Mouse (Mus musculus) hindbrain, embryonic 12.5 days (tissue): Measurements from ENCODE around the gene Dolpp1. TPM values are rescaled to one million over a fixed set of nuclear protein-coding genes. Genes with fewer than 3 reads are reported as not detected.

ENCODE experiments used
- microRNA-seq: library from miRNA; unstranded; fragments of <30 nt; microRNA quantifications from one replicate; pipeline ENCODE4, GENCODE M21; 2017
- polyA plus RNA-seq: library from polyadenylated mRNA; unstranded; fragments of >200 nt; fragmentation: Nextera tagmentation; extraction: Ambion mirVana; gene quantifications from 2 replicates; pipeline ENCODE4 v1.2.1, GENCODE M21; 2016

The Dolpp1 gene
- polyA plus RNA-seq, 1 experiment from 2014 or later = 50.2 TPM

Small RNA genes lying within 50 kb of the gene (microRNA-seq; reads per million reads assigned to microRNA genes)
- gene Gm47292 = not detected

Other genes with a start within 250 kb of the Dolpp1 start
- 15.7 and 16.2 TPM in 2 replicates for gene Endog, start 220.8 kb upstream of the Dolpp1 start, polyA plus RNA-seq
- gene Spout1, start 213.8 kb upstream of the Dolpp1 start, polyA plus RNA-seq = 63.7 and 63.9 TPM in 2 replicates
- gene Kyat1, start 186.4 kb upstream of the Dolpp1 start, polyA plus RNA-seq = 10.4 and 13.1 TPM in 2 replicates
- gene Lrrc8a, start 154.5 kb upstream of the Dolpp1 start, polyA plus RNA-seq = 39.3 and 42.2 TPM in 2 replicates
- gene Gm28035, start 151.7 kb upstream of the Dolpp1 start, polyA plus RNA-seq = 0.30 and 0.36 TPM in 2 replicates
- gene Phyhd1, start 126.1 kb upstream of the Dolpp1 start, polyA plus RNA-seq = 5.0 and 5.6 TPM in 2 replicates
- gene Gm28038, start 111.2 kb upstream of the Dolpp1 start, polyA plus RNA-seq = not detected in 2 replicates
- 25.5 and 26.2 TPM in 2 replicates for gene Dolk, start 105.9 kb upstream of the Dolpp1 start, polyA plus RNA-seq
- gene Nup188, start 105.9 kb upstream of the Dolpp1 start, polyA plus RNA-seq = 33.9 and 36.6 TPM in 2 replicates
- 113 and 116 TPM in 2 replicates for gene Sh3glb2, start 32.9 kb upstream of the Dolpp1 start, polyA plus RNA-seq
- gene Miga2, start 28.0 kb upstream of the Dolpp1 start, polyA plus RNA-seq = 29.3 and 30.7 TPM in 2 replicates
- 23.9 and 26.8 TPM in 2 replicates for gene Crat, start 23.6 kb downstream of the Dolpp1 start, polyA plus RNA-seq
- gene Ptpa, start 23.8 kb downstream of the Dolpp1 start, polyA plus RNA-seq = 133 and 134 TPM in 2 replicates
- 4.7 and 4.8 TPM in 2 replicates for gene Ier5l, start 82.0 kb downstream of the Dolpp1 start, polyA plus RNA-seq
- 0.45 and 0.89 TPM in 2 replicates for gene Cstad, start 202.8 kb downstream of the Dolpp1 start, polyA plus RNA-seq